Mouse (Mus musculus): Measurements from ENCODE around the gene Pias1. TPM values are rescaled to one million over a fixed set of nuclear protein-coding genes. Genes with fewer than 3 reads are reported as not detected.

The Pias1 gene
- polyA plus RNA-seq (2014; fragmentation: Nextera tagmentation; extraction: Ambion mirVana), result 60.7 and 62.0 TPM in 2 replicates

DNA sequence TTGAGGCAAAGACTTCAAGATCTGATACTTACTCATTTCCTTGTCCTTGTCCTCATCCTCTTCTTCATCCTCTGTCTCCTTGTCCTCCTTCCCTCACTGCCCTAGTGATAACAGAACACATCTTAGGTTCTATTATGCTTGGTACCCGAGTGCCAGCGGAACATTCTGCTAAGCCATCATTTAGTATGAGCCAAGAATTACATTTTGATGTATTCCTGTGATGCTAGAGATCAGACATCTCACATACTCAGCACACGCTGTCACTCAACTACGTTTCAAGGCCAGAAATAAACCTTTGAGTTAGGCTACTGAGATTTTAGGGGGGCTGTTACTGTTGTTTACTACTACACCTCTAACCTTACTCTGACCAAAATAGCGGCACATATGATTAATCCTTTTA is at the start of gene Pias1:
Gene Pias1 (minus strand): TSS at position 101 of the 400 bp plus-strand sequence.
- Histone ChIP-seq H3K9ac (replicated peaks; ENCODE audit: low read length) (no peak within 1 kb of the TSS), H3K4me2 (ENCODE audit: low read depth, low read length) (no peak within 1 kb of the TSS), H3K27ac (replicated peaks; ENCODE audit: low read depth, low read length) (no peak within 1 kb of the TSS), H3K27me3 (ENCODE audit: control insufficient read depth, insufficient read depth, low read length) (no peaks in the 10 kb centered on the region), H3K9me3 (replicated peaks; ENCODE audit: control insufficient read depth, low read length) (no peaks in the 10 kb centered on the region), H3K36me3 (replicated peaks; ENCODE audit: control insufficient read depth, insufficient read depth, low read depth, low read length) (no peaks in the 10 kb centered on the region), H3K4me1 (ENCODE audit: control insufficient read depth, insufficient read depth, low read length) (no peaks in the 10 kb centered on the region), H3K4me3 (ENCODE audit: low read depth, low read length) (no peak within 1 kb of the TSS)
- WGBS, result 81% methylated on average over 5 of the region's 5 CpGs
- DNase-seq (ENCODE audit: low spot score) (no peak), ATAC-seq (replicated peaks; ENCODE audit: insufficient number of reproducible peaks, low FRiP score, low TSS enrichment, low read depth) (no peak)

DNA sequence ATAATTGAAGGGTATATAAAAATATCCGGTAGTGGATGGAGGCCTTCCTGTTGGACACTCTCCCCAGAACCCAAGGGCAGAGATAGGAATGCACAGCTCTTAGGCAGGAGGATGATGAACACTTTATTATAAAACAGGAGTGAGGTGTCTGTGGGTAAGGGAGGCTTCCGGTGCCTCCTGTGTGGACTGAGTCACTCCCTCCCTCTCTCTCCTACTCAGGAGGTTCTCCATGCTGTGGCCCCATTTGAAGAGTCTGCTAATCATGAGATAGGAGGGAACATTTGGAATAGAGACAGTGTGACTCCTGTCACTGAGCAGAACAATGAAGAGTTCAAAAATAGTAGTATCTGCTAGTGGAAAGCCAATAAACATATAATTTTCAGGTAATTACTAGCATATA is 47.7 kb upstream of the Pias1 start:
- 83% methylated on average over 2 of the region's 2 CpGs for WGBS
- no peaks in the 10 kb centered on the region for H3K9me3 ChIP-seq (replicated peaks; ENCODE audit: control insufficient read depth, low read length)
- no peak for DNase-seq (ENCODE audit: low spot score)
- no peak overlapping the region for H3K4me3 ChIP-seq (ENCODE audit: low read depth, low read length)
- H3K27me3 ChIP-seq (ENCODE audit: control insufficient read depth, insufficient read depth, low read length), result no peaks in the 10 kb centered on the region
- no peak overlapping the region for H3K27ac ChIP-seq (replicated peaks; ENCODE audit: low read depth, low read length)
- no peaks in the 10 kb centered on the region for H3K36me3 ChIP-seq (replicated peaks; ENCODE audit: control insufficient read depth, insufficient read depth, low read depth, low read length)
- no peak overlapping the region for H3K4me2 ChIP-seq (ENCODE audit: low read depth, low read length)
- no peak for ATAC-seq (replicated peaks; ENCODE audit: insufficient number of reproducible peaks, low FRiP score, low TSS enrichment, low read depth)
- no peaks in the 10 kb centered on the region for H3K4me1 ChIP-seq (ENCODE audit: control insufficient read depth, insufficient read depth, low read length)
- H3K9ac ChIP-seq (replicated peaks; ENCODE audit: low read length), result no peak overlapping the region

GRCm38 (mm10) chr9:63031011-63031782 is 43.5 kb upstream of the Pias1 start:
- Histone ChIP-seq H3K9ac (replicated peaks; ENCODE audit: low read length) (no peak overlapping the region), H3K27me3 (ENCODE audit: control insufficient read depth, insufficient read depth, low read length) (no peaks in the 10 kb centered on the region), H3K36me3 (replicated peaks; ENCODE audit: control insufficient read depth, insufficient read depth, low read depth, low read length) (no peaks in the 10 kb centered on the region), H3K4me2 (ENCODE audit: low read depth, low read length) (no peak overlapping the region), H3K9me3 (replicated peaks; ENCODE audit: control insufficient read depth, low read length) (no peaks in the 10 kb centered on the region), H3K4me1 (ENCODE audit: control insufficient read depth, insufficient read depth, low read length) (no peaks in the 10 kb centered on the region), H3K27ac (replicated peaks; ENCODE audit: low read depth, low read length) (no peak overlapping the region), H3K4me3 (ENCODE audit: low read depth, low read length) (no peak overlapping the region)
- DNase-seq (ENCODE audit: low spot score) (no peak), ATAC-seq (replicated peaks; ENCODE audit: insufficient number of reproducible peaks, low FRiP score, low TSS enrichment, low read depth) (no peak)
- WGBS, result 68% methylated on average over 13 of the region's 13 CpGs

- Histone ChIP-seq H3K4me3 (ENCODE audit: low read depth, low read length) (no peak overlapping the region), H3K27ac (replicated peaks; ENCODE audit: low read depth, low read length) (no peak overlapping the region), H3K9ac (replicated peaks; ENCODE audit: low read length) (no peak overlapping the region), H3K9me3 (replicated peaks; ENCODE audit: control insufficient read depth, low read length) (no peaks in the 10 kb centered on the region), H3K36me3 (replicated peaks; ENCODE audit: control insufficient read depth, insufficient read depth, low read depth, low read length) (no peaks in the 10 kb centered on the region), H3K27me3 (ENCODE audit: control insufficient read depth, insufficient read depth, low read length) (no peaks in the 10 kb centered on the region), H3K4me1 (ENCODE audit: control insufficient read depth, insufficient read depth, low read length) (no peaks in the 10 kb centered on the region), H3K4me2 (ENCODE audit: low read depth, low read length) (no peak overlapping the region)
- WGBS, result 90% methylated on average over 1 of the region's 1 CpGs
- no peak for ATAC-seq (replicated peaks; ENCODE audit: insufficient number of reproducible peaks, low FRiP score, low TSS enrichment, low read depth)
- no peak for DNase-seq (ENCODE audit: low spot score)
Observed at GRCm38 (mm10) chr9:63022486-63022885, 34.8 kb upstream of the Pias1 start.

GRCm38 (mm10) chr9:63007371-63007770 is 19.6 kb upstream of the Pias1 start:
- H3K27me3 ChIP-seq (ENCODE audit: control insufficient read depth, insufficient read depth, low read length), result no peaks in the 10 kb centered on the region
- no peaks in the 10 kb centered on the region for H3K4me1 ChIP-seq (ENCODE audit: control insufficient read depth, insufficient read depth, low read length)
- no peak overlapping the region for H3K4me2 ChIP-seq (ENCODE audit: low read depth, low read length)
- H3K27ac ChIP-seq (replicated peaks; ENCODE audit: low read depth, low read length), result no peak overlapping the region
- H3K9me3 ChIP-seq (replicated peaks; ENCODE audit: control insufficient read depth, low read length), result no peaks in the 10 kb centered on the region
- ATAC-seq (replicated peaks; ENCODE audit: insufficient number of reproducible peaks, low FRiP score, low TSS enrichment, low read depth) (no peak), DNase-seq (ENCODE audit: low spot score) (no peak)
- 92% methylated on average over 4 of the region's 4 CpGs for WGBS
- no peaks in the 10 kb centered on the region for H3K36me3 ChIP-seq (replicated peaks; ENCODE audit: control insufficient read depth, insufficient read depth, low read depth, low read length)
- no peak overlapping the region for H3K4me3 ChIP-seq (ENCODE audit: low read depth, low read length)
- no peak overlapping the region for H3K9ac ChIP-seq (replicated peaks; ENCODE audit: low read length)

- no peaks in the 10 kb centered on the region for H3K27me3 ChIP-seq (ENCODE audit: control insufficient read depth, insufficient read depth, low read length)
- no peaks in the 10 kb centered on the region for H3K9me3 ChIP-seq (replicated peaks; ENCODE audit: control insufficient read depth, low read length)
- H3K27ac ChIP-seq (replicated peaks; ENCODE audit: low read depth, low read length), result no peak overlapping the region
- H3K4me3 ChIP-seq (ENCODE audit: low read depth, low read length), result no peak overlapping the region
- 69% methylated on average over 6 of the region's 6 CpGs for WGBS
- H3K9ac ChIP-seq (replicated peaks; ENCODE audit: low read length), result no peak overlapping the region
- DNase-seq (ENCODE audit: low spot score) (no peak), ATAC-seq (replicated peaks; ENCODE audit: insufficient number of reproducible peaks, low FRiP score, low TSS enrichment, low read depth) (no peak)
- H3K4me1 ChIP-seq (ENCODE audit: control insufficient read depth, insufficient read depth, low read length), result no peaks in the 10 kb centered on the region
- no peaks in the 10 kb centered on the region for H3K36me3 ChIP-seq (replicated peaks; ENCODE audit: control insufficient read depth, insufficient read depth, low read depth, low read length)
- no peak overlapping the region for H3K4me2 ChIP-seq (ENCODE audit: low read depth, low read length)
Observed at GRCm38 (mm10) chr9:63006081-63006820, 18.5 kb upstream of the Pias1 start.

GRCm38 (mm10) chr9:62998561-62998960 is 10.8 kb upstream of the Pias1 start:
- ATAC-seq (replicated peaks; ENCODE audit: insufficient number of reproducible peaks, low FRiP score, low TSS enrichment, low read depth) (no peak), DNase-seq (ENCODE audit: low spot score) (no peak)
- Histone ChIP-seq H3K9me3 (replicated peaks; ENCODE audit: control insufficient read depth, low read length) (no peaks in the 10 kb centered on the region), H3K4me3 (ENCODE audit: low read depth, low read length) (no peak overlapping the region), H3K4me2 (ENCODE audit: low read depth, low read length) (no peak overlapping the region), H3K27ac (replicated peaks; ENCODE audit: low read depth, low read length) (no peak overlapping the region), H3K4me1 (ENCODE audit: control insufficient read depth, insufficient read depth, low read length) (no peaks in the 10 kb centered on the region), H3K9ac (replicated peaks; ENCODE audit: low read length) (no peak overlapping the region), H3K27me3 (ENCODE audit: control insufficient read depth, insufficient read depth, low read length) (no peaks in the 10 kb centered on the region), H3K36me3 (replicated peaks; ENCODE audit: control insufficient read depth, insufficient read depth, low read depth, low read length) (no peaks in the 10 kb centered on the region)
- 44% methylated on average over 3 of the region's 3 CpGs for WGBS

DNA sequence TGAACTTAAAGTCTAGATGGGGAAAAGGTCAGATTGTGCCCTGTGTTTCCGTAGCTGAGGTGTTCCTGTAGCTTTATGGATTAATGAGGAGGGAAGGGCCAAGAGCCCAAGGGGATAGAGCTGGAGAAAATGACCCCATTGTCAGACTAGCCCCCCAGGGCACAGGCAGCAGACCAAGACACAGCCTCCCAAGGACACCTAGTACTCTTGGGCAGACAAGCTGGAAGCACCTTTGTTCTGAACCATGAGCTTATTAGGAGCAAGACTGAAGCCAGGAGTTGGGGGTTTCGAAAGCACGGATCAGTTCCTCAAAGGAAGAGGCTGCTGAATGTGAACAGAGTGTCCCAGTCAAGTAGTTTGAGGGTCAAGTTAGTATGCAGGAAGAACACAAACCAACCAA is 9.9 kb upstream of the Pias1 start:
- Histone ChIP-seq H3K9me3 (replicated peaks; ENCODE audit: control insufficient read depth, low read length) (no peaks in the 10 kb centered on the region), H3K4me2 (ENCODE audit: low read depth, low read length) (no peak overlapping the region)
- 73% methylated on average over 3 of the region's 3 CpGs for WGBS

More for the DNA sequence above, 9.9 kb upstream of the Pias1 start:
- no peaks in the 10 kb centered on the region for H3K36me3 ChIP-seq (replicated peaks; ENCODE audit: control insufficient read depth, insufficient read depth, low read depth, low read length)
- ATAC-seq (replicated peaks; ENCODE audit: insufficient number of reproducible peaks, low FRiP score, low TSS enrichment, low read depth) (no peak), DNase-seq (ENCODE audit: low spot score) (no peak)
- no peak overlapping the region for H3K4me3 ChIP-seq (ENCODE audit: low read depth, low read length)
- no peak overlapping the region for H3K9ac ChIP-seq (replicated peaks; ENCODE audit: low read length)
- no peaks in the 10 kb centered on the region for H3K4me1 ChIP-seq (ENCODE audit: control insufficient read depth, insufficient read depth, low read length)
- no peak overlapping the region for H3K27ac ChIP-seq (replicated peaks; ENCODE audit: low read depth, low read length)
- no peaks in the 10 kb centered on the region for H3K27me3 ChIP-seq (ENCODE audit: control insufficient read depth, insufficient read depth, low read length)

All from embryonic facial prominence, embryonic 11.5 days (tissue).